Mouse (Mus musculus) lung, adult 2 months (tissue): ENCODE results near the gene Atf6. TPM values are rescaled to one million over a fixed set of nuclear protein-coding genes. Genes with fewer than 3 reads are reported as not detected.

Source experiments
- DNase-seq: peaks from one replicate; pipeline ENCODE4 v3.0.0; 2022
- H3K4me1 ChIP-seq: fragments of 200-500 bp; 2 replicates; pipeline ENCODE4 v1.6.1; 2011; ENCODE audit warnings: low read length; ENCODE audit not compliant: control insufficient read depth, insufficient read depth
- H3K4me3 ChIP-seq: fragments of 200-500 bp; replicated peaks from 2 replicates; pipeline ENCODE3; 2011; ENCODE audit warnings: low read depth, mild to moderate bottlenecking, control low read depth, low read length; ENCODE audit errors: extremely low read depth
- CTCF ChIP-seq: fragments of 200-500 bp; IDR thresholded peaks from 2 replicates; pipeline ENCODE4 v1.5.1; 2011; ENCODE audit warnings: mild to moderate bottlenecking, low read length, control low read depth; ENCODE audit not compliant: insufficient read depth
- POLR2A ChIP-seq: fragments of 200-500 bp; IDR thresholded peaks from 2 replicates; pipeline ENCODE4 v1.6.1; 2011; ENCODE audit warnings: low read depth, mild to moderate bottlenecking, control low read depth, low read length, borderline replicate concordance; ENCODE audit errors: extremely low read depth
- WGBS: fragments of 180-500 bp; shearing (Covaris S2); methylation state at CpG from one replicate; pipeline ENCODE4 v1.1.7; 2018; 5-methylcytosine and 5-hydroxymethylcytosine counted together
- polyA plus RNA-seq: library from polyadenylated mRNA; depleted of rRNA; stranded (reverse); fragments of >200 nt; gene quantifications from 2 replicates; pipeline ENCODE4 v1.2.3, GENCODE M21; 2012; rRNA removed

Gene Atf6
- polyA plus RNA-seq, 1 experiment, result 18.8 TPM

DNA sequence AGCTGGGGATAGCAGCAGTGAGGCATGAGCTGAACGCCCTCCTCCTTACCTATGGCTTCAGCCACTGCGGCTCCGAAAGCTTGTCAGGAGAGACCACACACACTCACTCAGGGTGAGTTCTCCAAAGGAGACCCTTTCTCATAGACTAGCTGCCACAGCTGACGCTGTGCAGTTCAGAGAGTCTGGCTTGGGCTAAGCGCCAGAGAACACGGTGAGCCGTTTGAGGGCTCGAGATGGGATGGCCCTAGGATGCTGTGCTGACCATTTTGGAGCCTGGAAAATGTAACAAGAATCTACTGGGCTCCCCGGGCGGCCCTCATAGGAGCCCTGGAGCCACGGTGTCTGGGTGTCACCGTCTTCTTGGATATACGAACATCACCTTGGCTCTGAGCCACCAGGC lies 208.3 kb downstream of the Atf6 start:
- H3K4me3 ChIP-seq, result no peak overlapping the region
- 82% methylated on average over 13 of the region's 13 CpGs for WGBS
- no peak for DNase-seq
- no peak for TF ChIP-seq CTCF
- TF ChIP-seq POLR2A, result no peak
- H3K4me1 ChIP-seq, result no peaks in the 10 kb centered on the region

DNA sequence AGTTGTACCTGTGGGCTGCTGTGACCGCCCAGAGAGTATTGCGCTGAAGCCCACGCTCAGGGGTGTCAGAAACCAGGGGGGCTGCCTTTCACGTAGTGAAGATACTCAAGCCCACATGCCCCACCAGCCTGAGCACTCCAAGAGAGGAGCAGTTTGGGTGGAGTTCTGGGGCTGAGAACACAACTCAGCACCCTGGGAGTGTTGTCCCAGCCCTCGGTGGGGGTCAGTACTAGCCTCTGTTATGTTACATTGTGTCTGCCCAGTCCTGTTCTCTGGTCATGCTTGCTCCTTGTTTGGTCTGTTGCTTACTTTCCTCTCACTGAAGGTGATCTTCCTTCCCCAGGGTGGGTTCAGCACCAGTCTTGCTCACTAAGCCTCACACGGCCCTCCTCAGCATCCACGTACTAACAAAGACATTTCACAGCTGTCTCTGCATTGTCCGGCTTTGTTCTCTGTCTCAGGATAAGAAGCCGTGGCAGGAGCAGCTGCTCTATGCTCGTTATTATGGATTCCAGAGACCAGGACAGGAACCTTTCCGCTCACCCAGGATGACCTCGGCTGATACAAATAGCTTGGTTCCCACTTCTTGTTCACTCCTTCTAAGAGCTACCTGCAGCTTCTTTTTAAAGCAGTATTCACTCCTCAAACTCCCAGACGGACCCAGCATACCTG lies 209.8 kb downstream of the Atf6 start:
- no peak for DNase-seq
- no peaks in the 10 kb centered on the region for H3K4me1 ChIP-seq
- 72% methylated on average over 13 of the region's 13 CpGs for WGBS
- no peak overlapping the region for H3K4me3 ChIP-seq
- no peak for TF ChIP-seq CTCF
- TF ChIP-seq POLR2A, result no peak

GRCm38 (mm10) chr1:170657228-170657521 lies 210.4 kb downstream of the Atf6 start:
- no peak for TF ChIP-seq POLR2A
- DNase-seq, result no peak
- Histone ChIP-seq H3K4me1 (no peaks in the 10 kb centered on the region), H3K4me3 (no peak overlapping the region)
- WGBS, result 62% methylated on average over 2 of the region's 2 CpGs

DNA sequence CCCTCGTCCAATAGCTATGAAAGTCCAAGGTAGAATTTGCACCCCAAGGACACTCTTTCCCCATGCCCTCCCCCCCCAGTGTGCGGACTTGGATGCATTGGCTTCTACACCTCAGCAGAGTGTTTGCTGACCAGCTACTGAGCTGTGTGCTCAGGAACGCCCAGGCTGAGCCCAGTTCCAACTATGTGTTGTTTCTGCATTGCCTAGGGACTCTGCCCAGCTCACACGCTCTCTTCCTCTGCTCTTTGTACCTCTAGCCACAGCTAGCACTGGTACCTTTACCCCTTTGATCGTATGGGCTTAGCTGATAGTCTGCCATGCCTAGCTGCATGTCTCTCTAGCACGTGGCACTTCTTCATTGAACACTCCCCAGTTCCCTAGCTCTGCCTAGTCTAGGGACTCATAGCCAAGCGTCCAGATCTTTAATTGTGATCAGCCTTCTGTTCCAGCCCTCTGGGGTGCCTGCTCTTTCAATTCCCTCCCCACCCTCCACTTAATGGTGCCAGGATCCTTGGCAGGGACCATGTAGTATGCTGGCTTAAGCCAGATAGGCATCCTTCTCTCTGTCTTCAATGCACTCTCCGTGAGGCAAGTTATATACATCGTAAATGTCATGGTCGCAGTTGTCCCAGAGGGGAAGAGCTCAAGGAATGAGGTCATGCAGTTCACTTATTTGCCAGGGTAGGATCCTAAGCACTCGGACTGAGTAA lies 210.9 kb downstream of the Atf6 start:
- Histone ChIP-seq H3K4me1 (no peaks in the 10 kb centered on the region), H3K4me3 (no peak overlapping the region)
- no peak for DNase-seq
- TF ChIP-seq CTCF (no peak), POLR2A (no peak)
- 68% methylated on average over 11 of the region's 11 CpGs for WGBS

DNA sequence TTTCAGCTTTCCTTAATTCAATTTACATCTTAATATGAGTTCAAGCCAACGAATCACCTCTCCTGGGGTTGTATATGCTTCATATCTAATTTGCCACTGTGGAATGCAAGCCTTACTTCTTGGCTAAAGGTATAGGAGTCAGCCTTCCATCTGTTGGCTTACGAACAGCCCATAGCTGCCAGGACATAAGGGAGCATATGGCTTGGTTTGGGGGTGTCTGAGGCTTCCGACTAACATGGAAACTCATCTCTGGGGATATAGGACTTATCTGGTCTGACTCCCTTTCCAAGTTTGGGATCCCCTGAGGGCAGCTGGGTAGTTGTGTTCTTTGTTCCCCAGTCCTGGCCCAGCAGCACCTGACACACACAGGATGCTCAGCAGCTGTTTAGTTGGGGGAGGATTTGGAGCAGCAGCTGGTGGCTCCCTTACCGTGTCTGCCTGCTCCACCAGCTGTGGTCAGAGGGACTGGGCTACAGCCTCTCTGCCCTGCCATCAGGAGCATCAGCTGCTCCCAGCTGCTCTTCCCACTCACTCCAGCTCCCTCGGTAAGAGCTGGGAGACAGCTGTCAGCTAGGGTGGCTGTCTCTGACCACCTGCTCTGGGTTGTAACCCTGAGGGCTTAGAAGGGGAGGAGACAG lies 212.2 kb downstream of the Atf6 start:
- DNase-seq, result no peak
- H3K4me3 ChIP-seq, result no peak overlapping the region
- WGBS, result 65% methylated on average over 5 of the region's 5 CpGs
- no peaks in the 10 kb centered on the region for H3K4me1 ChIP-seq
- TF ChIP-seq POLR2A, result no peak
- TF ChIP-seq CTCF, result no peak

Other genes starting within 250 kb of the Atf6 start
- gene Olfml2b, start 223.2 kb downstream of the Atf6 start, polyA plus RNA-seq, result 16.1 and 16.7 TPM in 2 replicates
- 0.45 and 1.2 TPM in 2 replicates for gene Gm26620, start 17.3 kb upstream of the Atf6 start, polyA plus RNA-seq
- 17.3 and 18.8 TPM in 2 replicates for gene Dusp12, start 17.8 kb upstream of the Atf6 start, polyA plus RNA-seq
- 0.71 and 1.2 TPM in 2 replicates for gene Fcrlb, start 45.2 kb upstream of the Atf6 start, polyA plus RNA-seq
- gene Fcrla, start 59.8 kb upstream of the Atf6 start, polyA plus RNA-seq, result 8.0 and 8.7 TPM in 2 replicates
- 16.3 and 16.4 TPM in 2 replicates for gene Fcgr2b, start 108.8 kb upstream of the Atf6 start, polyA plus RNA-seq
- 6.8 and 7.9 TPM in 2 replicates for gene Fcgr4, start 151.1 kb upstream of the Atf6 start, polyA plus RNA-seq
- 19.5 and 23.3 TPM in 2 replicates for gene Fcgr3, start 197.2 kb upstream of the Atf6 start, polyA plus RNA-seq
- gene Cfap126, start 246.1 kb upstream of the Atf6 start, polyA plus RNA-seq, result 28.2 and 45.5 TPM in 2 replicates